Mouse (Mus musculus) CH12.LX (cell line): ENCODE measurements at regions not wholly inside any gene's neighbourhood (a gene's known extent, or its start where the extent isn't known, plus 50 kb on each side); places are given as distances from the start of the nearest gene placed in this dataset.

Source experiments
- DNase-seq: peaks from one replicate; pipeline ENCODE4 v3.0.0-alpha.2; 2013; ENCODE audit errors: extremely low read depth
- H3K27ac ChIP-seq: 2 replicates; pipeline ENCODE4 v1.5.1; 2012; ENCODE audit warnings: low read depth, mild to moderate bottlenecking, control low read depth, moderate library complexity; ENCODE audit not compliant: insufficient read depth
- H3K27me3 ChIP-seq: replicated peaks from 2 replicates; pipeline ENCODE3; 2012; ENCODE audit warnings: inconsistent platforms
- H3K36me3 ChIP-seq, 2 experiments: replicated peaks in 1 of 2; 2 replicates each; pipeline versions ENCODE3 to v1.6.1; 2012; ENCODE audit warnings: inconsistent platforms in 1 of 2, low read length in 1 of 2, mild to moderate bottlenecking in 1 of 2, mixed read lengths in 1 of 2, moderate library complexity in 1 of 2; ENCODE audit not compliant: control insufficient read depth in 1 of 2, insufficient read depth in 1 of 2
- H3K4me1 ChIP-seq, 2 experiments: 2 replicates each; pipeline ENCODE4 v1.6.1; 2012; ENCODE audit warnings: inconsistent platforms in 1 of 2, moderate library complexity in 1 of 2; ENCODE audit not compliant: insufficient read depth in 2 of 2, control insufficient read depth in 1 of 2
- H3K4me2 ChIP-seq: 2 replicates; pipeline ENCODE4 v1.6.1; 2012; ENCODE audit warnings: low read depth, mild to moderate bottlenecking, control low read depth; ENCODE audit not compliant: poor library complexity, insufficient read depth, severe bottlenecking
- H3K4me3 ChIP-seq, 3 experiments: fragments of 150-350 bp in 1 of 3; sonication (generic) in 1 of 3; replicated peaks in 1 of 3; 2 replicates each; pipeline versions ENCODE3 to v1.5.1; 2011 to 2012; ENCODE audit warnings: low read depth in 2 of 3, low read length in 2 of 3, mild to moderate bottlenecking in 2 of 3, moderate library complexity in 2 of 3, control low read depth in 1 of 3, improper control_type of control experiment in 1 of 3, inconsistent platforms in 1 of 3, mixed read lengths in 1 of 3; ENCODE audit not compliant: poor library complexity in 1 of 3
- H3K79me2 ChIP-seq: replicated peaks from 2 replicates; pipeline ENCODE4 v1.6.1; 2012; ENCODE audit warnings: mild to moderate bottlenecking, moderate library complexity; ENCODE audit not compliant: control insufficient read depth, poor library complexity, insufficient read depth, severe bottlenecking; ENCODE audit errors: extremely low read depth
- H3K9ac ChIP-seq: 2 replicates; pipeline ENCODE4 v1.6.1; 2012; ENCODE audit warnings: low read depth, mild to moderate bottlenecking, control low read depth, moderate library complexity; ENCODE audit not compliant: insufficient read depth
- H3K9me3 ChIP-seq: replicated peaks from 2 replicates; pipeline ENCODE3; 2012; ENCODE audit warnings: low read length, inconsistent platforms, mixed read lengths
- CHD1 ChIP-seq: IDR thresholded peaks from 2 replicates; pipeline ENCODE4 v1.6.1; 2012; ENCODE audit warnings: low read depth, low read length, improper control_type of control experiment, inconsistent platforms
- E2F4 ChIP-seq: IDR thresholded peaks from 2 replicates; pipeline ENCODE4 v1.6.1; 2011; ENCODE audit warnings: low read depth, low read length, improper control_type of control experiment; ENCODE audit not compliant: insufficient replicate concordance
- ELF1 ChIP-seq: IDR thresholded peaks from 2 replicates; pipeline ENCODE4 v1.6.1; 2014; ENCODE audit warnings: low read depth, mild to moderate bottlenecking, inconsistent platforms, low read length, improper control_type of control experiment
- ETS1 ChIP-seq: conservative IDR thresholded peaks from 2 replicates; pipeline ENCODE4 v1.6.1; 2012; ENCODE audit warnings: low read depth, mild to moderate bottlenecking, inconsistent platforms, low read length, improper control_type of control experiment, moderate library complexity
- GABPA ChIP-seq: IDR thresholded peaks from 2 replicates; pipeline ENCODE4 v1.6.1; 2012; ENCODE audit warnings: low read depth, low read length, improper control_type of control experiment, inconsistent platforms; ENCODE audit not compliant: insufficient replicate concordance
- IRF4 ChIP-seq: IDR thresholded peaks from 2 replicates; pipeline ENCODE4 v1.6.1; 2014; ENCODE audit warnings: low read depth, mild to moderate bottlenecking, inconsistent platforms, low read length, improper control_type of control experiment
- KAT2A ChIP-seq: IDR thresholded peaks from 2 replicates; pipeline ENCODE4 v1.6.1; 2012; ENCODE audit warnings: low read length, improper control_type of control experiment, inconsistent platforms; ENCODE audit not compliant: insufficient replicate concordance
- MXI1 ChIP-seq: IDR thresholded peaks from 2 replicates; pipeline ENCODE4 v1.6.1; 2011; ENCODE audit warnings: mild to moderate bottlenecking, low read depth, low read length, improper control_type of control experiment
- NRF1 ChIP-seq: IDR thresholded peaks from 2 replicates; pipeline ENCODE4 v1.6.1; 2014; ENCODE audit warnings: low read depth, mild to moderate bottlenecking, inconsistent platforms, low read length, improper control_type of control experiment, moderate library complexity
- PAX5 ChIP-seq: IDR thresholded peaks from 2 replicates; pipeline ENCODE4 v1.6.1; 2012; ENCODE audit warnings: low read length, inconsistent platforms, mixed read lengths
- POLR2AphosphoS2 ChIP-seq: IDR thresholded peaks from 2 replicates; pipeline ENCODE4 v1.6.1; 2011; ENCODE audit warnings: low read depth, low read length, improper control_type of control experiment
- RCOR1 ChIP-seq: conservative IDR thresholded peaks from 2 replicates; pipeline ENCODE4 v1.6.1; 2012; ENCODE audit warnings: low read depth, mild to moderate bottlenecking, inconsistent platforms, low read length, improper control_type of control experiment
- SMC3 ChIP-seq: IDR thresholded peaks from 2 replicates; pipeline ENCODE4 v1.6.1; 2011; ENCODE audit warnings: low read depth, low read length, improper control_type of control experiment
- TBP ChIP-seq: conservative IDR thresholded peaks from 2 replicates; pipeline ENCODE4 v1.6.1; 2011; ENCODE audit warnings: low read depth, low read length, improper control_type of control experiment
- UBTF ChIP-seq: IDR thresholded peaks from 2 replicates; pipeline ENCODE4 v1.6.1; 2012; ENCODE audit warnings: low read depth, mild to moderate bottlenecking, inconsistent platforms, low read length, improper control_type of control experiment, moderate library complexity
- USF1 ChIP-seq: IDR thresholded peaks from 2 replicates; pipeline ENCODE4 v1.6.1; 2014; ENCODE audit warnings: low read depth, mild to moderate bottlenecking, inconsistent platforms, low read length, improper control_type of control experiment
- USF2 ChIP-seq: conservative IDR thresholded peaks from 2 replicates; pipeline ENCODE4 v1.6.1; 2011; ENCODE audit warnings: low read depth, low read length, improper control_type of control experiment
- ZMIZ1 ChIP-seq: IDR thresholded peaks from 2 replicates; pipeline ENCODE4 v1.6.1; 2012; ENCODE audit warnings: low read depth, mild to moderate bottlenecking, inconsistent platforms, low read length, improper control_type of control experiment
- dilution Hi-C: fragments of 300-500 bp; cut with MboI; formaldehyde crosslinking; loops from 2 replicates; pipeline ENCODE4 v1.14.3; 2020; ENCODE audit warnings: low sequenced_read_pairs; ENCODE audit not compliant: extremely low pct_unique_long_range_greater_than_20kb, extremely low pct_ligation_motif_present
- in situ Hi-C: fragments of 300-500 bp; cut with MboI; formaldehyde crosslinking; loops from 3 replicates; pipeline ENCODE4 v1.14.3; 2019; ENCODE audit warnings: low sequenced_read_pairs, low pct_ligation_motif_present, low pct_unique_long_range_greater_than_20kb, mixed read lengths

- Histone ChIP-seq H3K27ac (no peak overlapping the region), H3K9ac (no peak overlapping the region), H3K4me1 (no peaks in the 10 kb centered on the region), H3K27me3 (no peaks in the 10 kb centered on the region), H3K36me3 (no peaks in the 10 kb centered on the region), H3K9me3 (peaks cover 3% of the 10 kb centered on the region), H3K4me2 (no peak overlapping the region), H3K4me3 (no peak overlapping the region), H3K79me2 (no peaks in the 10 kb centered on the region)
- no peak for DNase-seq
- in situ Hi-C loops, result no loop called here
- no peak for TF ChIP-seq NRF1
- no peak for TF ChIP-seq PAX5
- TF ChIP-seq MXI1, result no peak
- TF ChIP-seq KAT2A, result no peak
- TF ChIP-seq RCOR1, result no peak
- no peak for TF ChIP-seq CHD1
- no peak for TF ChIP-seq IRF4
- TF ChIP-seq GABPA, result no peak
- no peak for TF ChIP-seq SMC3
- TF ChIP-seq UBTF, result no peak
- dilution Hi-C loops, result no loop called here
These were observed 227.7 kb downstream of the Plpp3 start for GRCm38 (mm10) chr4:105384826-105385225.

- H3K27ac ChIP-seq, result no peak overlapping the region
- H3K27me3 ChIP-seq, result no peaks in the 10 kb centered on the region
- no peaks in the 10 kb centered on the region for H3K4me1 ChIP-seq
- no peak for DNase-seq
- no peak overlapping the region for H3K4me2 ChIP-seq
- dilution Hi-C loops (no loop called here), in situ Hi-C loops (no loop called here)
- no peak for TF ChIP-seq SMC3
- H3K4me3 ChIP-seq, result no peak overlapping the region
- no peaks in the 10 kb centered on the region for H3K79me2 ChIP-seq
- H3K36me3 ChIP-seq, result no peaks in the 10 kb centered on the region
- H3K9me3 ChIP-seq, result peaks cover 3% of the 10 kb centered on the region
- H3K9ac ChIP-seq, result no peak overlapping the region
These were observed 228.3 kb downstream of the Plpp3 start for GRCm38 (mm10) chr4:105385481-105385880.

- Histone ChIP-seq H3K4me2 (no peak overlapping the region), H3K36me3 (no peaks in the 10 kb centered on the region), H3K9ac (no peak overlapping the region), H3K4me3 (no peak overlapping the region), H3K27ac (no peak overlapping the region), H3K79me2 (no peaks in the 10 kb centered on the region), H3K4me1 (no peaks in the 10 kb centered on the region), H3K27me3 (no peaks in the 10 kb centered on the region), H3K9me3 (peaks cover 3% of the 10 kb centered on the region)
- in situ Hi-C loops, result no loop called here
- DNase-seq, result no peak
- dilution Hi-C loops, result no loop called here
- TF ChIP-seq KAT2A (no peak), TBP (no peak), ELF1 (no peak), ZMIZ1 (no peak), CHD1 (no peak), E2F4 (no peak), SMC3 (no peak), ETS1 (no peak), USF2 (no peak), IRF4 (no peak), MXI1 (no peak), POLR2AphosphoS2 (no peak), USF1 (no peak)
These were observed 233.2 kb downstream of the Plpp3 start for GRCm38 (mm10) chr4:105390378-105390777.
